Mouse (Mus musculus) CD4-positive naive resting alpha-beta T cell, adult 76 days (primary cell): ENCODE results near the gene Spaca9. TPM values are rescaled to one million over a fixed set of nuclear protein-coding genes. Genes with fewer than 3 reads are reported as not detected.

Experiments used
- total RNA-seq: library from RNA; stranded (reverse); gene quantifications from one replicate; pipeline ENCODE4 v1.2.4, GENCODE M21; 2023

Spaca9 gene
- not detected for total RNA-seq

DNA sequence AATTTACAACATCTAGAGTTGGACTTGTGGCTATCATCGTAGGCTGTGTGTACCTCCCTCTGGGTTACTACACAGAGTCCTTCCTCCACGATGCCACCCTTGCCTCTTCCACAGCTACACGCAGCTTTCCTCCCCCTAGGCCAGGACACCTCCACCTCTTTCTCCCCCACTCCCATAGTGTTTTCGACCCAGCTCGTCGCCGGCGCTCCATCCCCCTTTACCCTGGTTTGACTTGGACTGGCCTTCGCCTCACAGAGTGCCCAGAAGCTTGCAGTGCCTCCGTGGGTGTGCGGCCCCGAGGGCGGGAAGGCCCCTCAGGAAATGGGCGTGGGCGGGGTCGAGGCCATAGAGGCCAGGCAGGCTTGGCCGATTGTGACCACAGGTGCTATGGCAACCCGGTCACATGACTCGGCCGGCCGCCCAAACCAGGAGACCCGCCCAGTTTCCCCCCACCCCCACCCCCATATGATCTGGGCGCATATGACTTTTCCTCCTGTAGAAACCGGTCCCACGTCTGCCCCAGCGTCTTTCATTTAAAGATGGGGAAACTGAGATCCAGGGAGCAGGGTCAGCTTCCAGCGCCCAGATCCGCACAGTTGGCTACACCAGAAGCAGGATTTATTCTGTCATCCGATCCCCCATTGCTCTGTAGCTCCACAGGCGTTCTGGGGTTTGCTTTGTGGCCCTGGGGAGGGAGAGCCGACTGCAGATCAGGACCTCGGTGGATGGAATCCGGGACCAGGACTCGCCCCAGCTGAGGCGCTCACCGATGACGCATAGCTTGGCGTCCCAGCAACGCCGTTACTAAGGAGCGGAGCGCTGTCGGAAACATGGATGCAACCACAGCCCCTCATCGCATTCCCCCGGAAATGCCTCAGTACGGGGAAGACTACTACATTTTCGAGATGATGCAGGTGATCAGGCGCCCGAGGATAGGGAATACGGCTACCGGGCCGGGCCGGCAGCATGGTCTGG, at the start of gene Spaca9, which contains the start of gene Ak8:
Spaca9 (minus strand) TSS at position 367 of the 975 bp plus-strand sequence.
Ak8 (plus strand) TSS at position 804 of the 975 bp plus-strand sequence.

Other genes with a start within 250 kb of the Spaca9 start
- not detected for gene 1700007K13Rik, start 233.4 kb downstream of the Spaca9 start, total RNA-seq
- gene Mrps2, start 231.7 kb downstream of the Spaca9 start, total RNA-seq: 15.0 TPM
- gene Gbgt1, start 202.8 kb downstream of the Spaca9 start, total RNA-seq: 0.59 TPM
- not detected for gene Gm10134, start 193.6 kb downstream of the Spaca9 start, total RNA-seq
- gene Ralgds, start 186.6 kb downstream of the Spaca9 start, total RNA-seq: 63.0 TPM
- gene Cel, start 136.3 kb downstream of the Spaca9 start, total RNA-seq: 1.8 TPM
- gene Gtf3c5, start 116.0 kb downstream of the Spaca9 start, total RNA-seq: 22.3 TPM
- 3.9 TPM for gene Gfi1b, start 77.7 kb downstream of the Spaca9 start, total RNA-seq
- 67.9 TPM for gene Tsc1, start 58.5 kb downstream of the Spaca9 start, total RNA-seq
- gene Ak8, start 437 bp upstream of the Spaca9 start, total RNA-seq: not detected
- 14.8 TPM for gene Gtf3c4, start 140.6 kb upstream of the Spaca9 start, total RNA-seq
- 23.3 TPM for gene Ddx31, start 140.7 kb upstream of the Spaca9 start, total RNA-seq
- not detected for gene Barhl1, start 216.9 kb upstream of the Spaca9 start, total RNA-seq